Mouse (Mus musculus): ENCODE results near the gene Fitm1. TPM values are rescaled to one million over a fixed set of nuclear protein-coding genes. Genes with fewer than 3 reads are reported as not detected.

The Fitm1 gene
- polyA plus RNA-seq, 1 experiment from 2014 or later = 79.4 TPM

DNA sequence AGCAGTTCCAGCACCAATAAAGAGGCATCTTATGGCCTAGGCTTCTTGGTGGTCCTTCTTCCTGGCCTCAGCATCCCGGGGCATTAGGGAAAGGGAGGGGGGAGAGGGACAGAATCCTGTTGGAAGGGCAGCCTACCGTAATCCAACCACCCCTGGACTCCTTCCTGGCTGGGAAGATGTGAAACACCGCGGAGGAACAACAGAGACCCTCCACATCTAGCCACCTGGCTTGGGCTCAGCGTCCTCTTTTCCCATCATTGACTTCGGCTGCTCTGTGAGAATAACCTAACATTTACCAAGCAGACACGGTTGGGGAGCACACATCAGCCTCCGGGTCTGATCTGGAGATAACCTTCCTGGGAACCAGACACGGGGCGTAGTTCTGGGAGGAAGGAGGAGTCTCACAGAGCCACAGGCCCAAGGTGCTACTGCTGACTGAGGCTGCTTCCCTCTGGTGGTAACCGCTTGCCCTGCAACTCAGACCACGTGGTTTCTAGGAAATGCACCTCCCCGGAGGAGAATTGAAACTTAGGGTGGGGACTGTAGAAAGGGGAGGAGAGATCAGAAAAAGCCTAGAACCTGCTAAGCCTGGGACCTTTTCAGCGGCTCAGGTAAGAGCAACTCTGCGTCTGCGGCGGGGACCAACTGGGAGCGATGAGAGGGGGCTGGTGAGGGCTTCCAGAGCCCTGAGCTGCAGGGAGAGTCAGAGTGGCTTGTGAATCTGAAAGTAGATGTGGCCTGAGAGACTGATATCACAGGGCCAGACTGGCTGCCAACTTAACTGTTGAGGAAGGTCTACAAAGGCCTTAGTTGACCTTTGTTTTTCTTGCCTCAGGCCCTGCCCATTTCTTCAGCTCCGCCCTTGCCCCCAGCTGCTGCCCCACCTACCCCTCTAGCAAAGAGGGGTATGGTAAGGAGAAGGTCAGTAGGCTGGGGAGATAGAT lies 28.5 kb downstream of the Fitm1 start:
- peak overlapping the region; percentile 62 for H3K4me3 ChIP-seq (ENCODE audit: low read length)
- peak overlapping the region; percentile 80 for H3K4me2 ChIP-seq (ENCODE audit: low read depth, low read length)
- 15% methylated on average over 19 of the region's 19 CpGs for WGBS
- H3K9ac ChIP-seq (ENCODE audit: low read length) = peak overlapping the region; percentile 76
- H3K27ac ChIP-seq (ENCODE audit: low read length) = peak overlapping the region; percentile 88
- H3K27me3 ChIP-seq (ENCODE audit: control insufficient read depth, insufficient read depth, low read length) = no peaks in the 10 kb centered on the region
- peaks cover 53% of the 10 kb centered on the region for H3K36me3 ChIP-seq (ENCODE audit: control insufficient read depth, insufficient read depth)
- peaks cover 5% of the 10 kb centered on the region for H3K4me1 ChIP-seq (ENCODE audit: control insufficient read depth, insufficient read depth, low read length)
- ATAC-seq (replicated peaks; ENCODE audit: extremely low read depth, insufficient read depth, low FRiP score) = peak; percentile 90
- H3K9me3 ChIP-seq (replicated peaks; ENCODE audit: control insufficient read depth, low read length) = no peaks in the 10 kb centered on the region

GRCm38 (mm10) chr14:55604823-55605222 lies 29.4 kb downstream of the Fitm1 start:
- no peak for ATAC-seq (replicated peaks; ENCODE audit: extremely low read depth, insufficient read depth, low FRiP score)
- WGBS = 92% methylated on average over 11 of the region's 11 CpGs
- peak overlapping the region; percentile 80 for H3K4me2 ChIP-seq (ENCODE audit: low read depth, low read length)
- peaks cover 53% of the 10 kb centered on the region for H3K36me3 ChIP-seq (ENCODE audit: control insufficient read depth, insufficient read depth)
- H3K4me3 ChIP-seq (ENCODE audit: low read length) = peak overlapping the region; percentile 62
- peaks cover 5% of the 10 kb centered on the region for H3K4me1 ChIP-seq (ENCODE audit: control insufficient read depth, insufficient read depth, low read length)
- no peak overlapping the region; the same call in 1 of the 2 replicates for H3K27ac ChIP-seq (ENCODE audit: low read length)
- no peak overlapping the region for H3K9ac ChIP-seq (ENCODE audit: low read length)
- H3K9me3 ChIP-seq (replicated peaks; ENCODE audit: control insufficient read depth, low read length) = no peaks in the 10 kb centered on the region
- H3K27me3 ChIP-seq (ENCODE audit: control insufficient read depth, insufficient read depth, low read length) = no peaks in the 10 kb centered on the region

DNA sequence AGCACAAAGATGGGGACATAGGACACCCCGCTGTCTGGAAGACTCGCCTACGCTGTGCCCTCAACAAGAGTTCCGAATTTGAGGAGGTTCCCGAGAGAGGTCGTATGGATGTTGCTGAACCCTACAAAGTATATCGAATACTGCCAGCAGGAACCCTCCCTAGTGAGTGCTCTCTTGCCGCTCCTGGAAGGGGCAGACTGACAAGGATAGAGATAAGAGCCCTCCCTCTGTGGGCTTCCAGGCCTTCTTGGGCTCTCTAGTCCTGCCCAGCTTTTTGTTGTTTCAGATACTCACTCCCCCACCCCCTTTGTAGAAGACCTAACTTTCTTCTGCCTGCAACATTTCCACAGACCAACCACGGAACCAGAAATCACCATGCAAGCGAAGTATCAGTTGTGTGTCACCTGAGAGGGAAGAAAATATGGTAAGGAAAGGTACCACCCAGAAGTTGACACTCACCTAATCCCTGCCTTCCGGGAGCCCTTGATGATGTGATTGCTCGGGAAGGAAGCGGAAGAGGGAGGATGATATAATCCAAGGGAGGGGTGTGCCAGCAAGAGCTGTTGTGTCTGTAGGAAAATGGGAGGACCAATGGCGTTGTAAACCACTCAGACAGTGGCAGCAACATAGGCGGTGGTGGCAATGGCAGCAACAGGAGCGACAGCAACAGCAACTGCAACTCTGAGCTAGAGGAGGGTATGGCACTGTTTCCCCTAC lies 30.5 kb downstream of the Fitm1 start:
- H3K36me3 ChIP-seq (ENCODE audit: control insufficient read depth, insufficient read depth) = peaks cover 51% of the 10 kb centered on the region
- 82% methylated on average over 16 of the region's 16 CpGs for WGBS
- H3K4me1 ChIP-seq (ENCODE audit: control insufficient read depth, insufficient read depth, low read length) = peaks cover 5% of the 10 kb centered on the region
- no peak for ATAC-seq (replicated peaks; ENCODE audit: extremely low read depth, insufficient read depth, low FRiP score)
- H3K4me2 ChIP-seq (ENCODE audit: low read depth, low read length) = no peak overlapping the region
- H3K27ac ChIP-seq (ENCODE audit: low read length) = no peak overlapping the region
- H3K27me3 ChIP-seq (ENCODE audit: control insufficient read depth, insufficient read depth, low read length) = no peaks in the 10 kb centered on the region
- no peak overlapping the region for H3K4me3 ChIP-seq (ENCODE audit: low read length)
- H3K9ac ChIP-seq (ENCODE audit: low read length) = no peak overlapping the region
- H3K9me3 ChIP-seq (replicated peaks; ENCODE audit: control insufficient read depth, low read length) = no peaks in the 10 kb centered on the region

DNA sequence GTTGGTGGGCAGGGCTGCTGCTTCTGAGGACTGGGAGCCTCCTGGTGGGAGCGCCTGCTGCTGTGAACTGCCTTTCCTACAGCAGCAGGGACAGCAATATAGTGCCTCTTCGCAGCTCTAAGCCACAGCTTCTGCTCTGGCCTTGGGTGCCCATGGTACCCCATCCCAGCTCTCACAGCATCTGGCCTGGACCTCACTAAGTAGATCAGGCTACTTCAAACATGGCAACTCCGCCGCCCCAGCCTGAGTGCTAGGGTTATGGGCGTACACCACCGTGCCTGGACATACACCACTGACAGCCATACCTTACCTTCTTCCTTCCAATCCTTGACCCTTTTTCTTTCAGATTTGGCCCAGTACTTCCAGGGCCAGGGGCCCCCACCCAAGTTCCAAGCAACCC lies 32.9 kb downstream of the Fitm1 start:
- no peaks in the 10 kb centered on the region for H3K9me3 ChIP-seq (replicated peaks; ENCODE audit: control insufficient read depth, low read length)
- H3K27me3 ChIP-seq (ENCODE audit: control insufficient read depth, insufficient read depth, low read length) = no peaks in the 10 kb centered on the region
- H3K4me3 ChIP-seq (ENCODE audit: low read length) = no peak overlapping the region
- no peak for ATAC-seq (replicated peaks; ENCODE audit: extremely low read depth, insufficient read depth, low FRiP score)
- no peak overlapping the region for H3K9ac ChIP-seq (ENCODE audit: low read length)
- no peak overlapping the region for H3K4me2 ChIP-seq (ENCODE audit: low read depth, low read length)
- peaks cover 5% of the 10 kb centered on the region for H3K4me1 ChIP-seq (ENCODE audit: control insufficient read depth, insufficient read depth, low read length)
- 93% methylated on average over 6 of the region's 6 CpGs for WGBS
- no peak overlapping the region for H3K27ac ChIP-seq (ENCODE audit: low read length)
- peaks cover 34% of the 10 kb centered on the region for H3K36me3 ChIP-seq (ENCODE audit: control insufficient read depth, insufficient read depth)

- H3K36me3 ChIP-seq (ENCODE audit: control insufficient read depth, insufficient read depth) = peaks cover 14% of the 10 kb centered on the region; the same call in 1 of the 2 replicates
- no peak overlapping the region for H3K4me2 ChIP-seq (ENCODE audit: low read depth, low read length)
- WGBS = 38% methylated on average over 6 of the region's 6 CpGs
- H3K4me3 ChIP-seq (ENCODE audit: low read length) = no peak overlapping the region
- H3K9me3 ChIP-seq (replicated peaks; ENCODE audit: control insufficient read depth, low read length) = no peaks in the 10 kb centered on the region
- no peak overlapping the region for H3K9ac ChIP-seq (ENCODE audit: low read length)
- H3K4me1 ChIP-seq (ENCODE audit: control insufficient read depth, insufficient read depth, low read length) = peaks cover 7% of the 10 kb centered on the region
- H3K27ac ChIP-seq (ENCODE audit: low read length) = no peak overlapping the region
- no peaks in the 10 kb centered on the region for H3K27me3 ChIP-seq (ENCODE audit: control insufficient read depth, insufficient read depth, low read length)
- ATAC-seq (replicated peaks; ENCODE audit: extremely low read depth, insufficient read depth, low FRiP score) = no peak
Measured at GRCm38 (mm10) chr14:55613346-55613745, 37.9 kb downstream of the Fitm1 start.

DNA sequence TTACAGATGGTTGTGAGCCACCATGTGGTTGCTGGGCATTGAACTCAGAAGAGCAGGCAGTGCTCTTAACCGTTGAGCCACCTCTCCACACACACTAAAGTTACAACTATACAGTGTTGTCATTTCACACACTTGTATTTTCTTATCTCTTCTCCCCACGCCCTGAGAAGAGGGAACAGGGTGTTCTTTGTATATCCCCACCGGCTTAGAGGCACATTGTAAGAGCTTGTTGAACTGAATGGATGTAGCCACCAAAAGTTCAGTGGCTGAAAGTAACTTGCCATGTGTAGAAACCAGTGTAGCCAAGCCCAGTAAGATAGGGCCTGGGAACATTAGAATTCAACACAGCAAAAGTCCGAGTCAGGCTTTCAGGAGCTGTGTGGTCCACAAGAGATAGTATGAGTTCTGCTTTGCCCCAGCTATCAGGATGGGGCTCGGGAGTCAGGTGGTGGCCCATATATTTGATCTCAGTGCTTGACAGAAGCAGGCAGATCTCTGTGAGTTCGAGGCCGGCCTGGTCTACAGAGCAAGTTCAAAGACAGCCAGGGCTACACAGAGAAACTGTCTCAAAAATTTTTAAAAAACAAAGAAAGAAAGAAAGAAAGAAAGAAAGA lies 39.3 kb downstream of the Fitm1 start:
- Histone ChIP-seq H3K4me1 (ENCODE audit: control insufficient read depth, insufficient read depth, low read length) (peaks cover 10% of the 10 kb centered on the region), H3K4me2 (ENCODE audit: low read depth, low read length) (no peak overlapping the region), H3K27me3 (ENCODE audit: control insufficient read depth, insufficient read depth, low read length) (no peaks in the 10 kb centered on the region), H3K36me3 (ENCODE audit: control insufficient read depth, insufficient read depth) (0 out of 2 replicates have a peak, but pooled peaks cover 2% of the 10 kb centered on the region), H3K4me3 (ENCODE audit: low read length) (no peak overlapping the region), H3K9me3 (replicated peaks; ENCODE audit: control insufficient read depth, low read length) (no peaks in the 10 kb centered on the region), H3K9ac (ENCODE audit: low read length) (no peak overlapping the region), H3K27ac (ENCODE audit: low read length) (no peak overlapping the region)
- WGBS = 64% methylated on average over 7 of the region's 7 CpGs
- ATAC-seq (replicated peaks; ENCODE audit: extremely low read depth, insufficient read depth, low FRiP score) = no peak

DNA sequence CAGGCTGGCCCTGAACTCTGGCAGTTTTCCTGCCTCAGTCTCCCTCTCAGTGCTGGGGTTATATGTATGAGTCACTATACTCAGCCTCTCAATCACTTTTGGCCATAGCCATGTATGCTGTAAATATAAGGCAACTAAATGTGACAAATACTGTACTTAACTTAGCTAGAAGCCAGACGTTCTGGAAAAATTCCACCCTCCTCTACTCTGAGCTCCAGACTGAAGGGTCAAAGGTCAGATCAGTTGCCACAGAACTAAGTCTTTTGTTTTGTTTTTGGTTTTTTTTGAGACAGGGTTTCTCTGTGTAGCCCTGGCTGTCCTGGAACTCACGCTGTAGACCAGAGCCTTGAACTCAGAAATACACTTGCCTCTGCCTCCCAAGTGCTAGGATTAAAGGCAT lies 40.5 kb downstream of the Fitm1 start:
- no peak overlapping the region for H3K27ac ChIP-seq (ENCODE audit: low read length)
- H3K36me3 ChIP-seq (ENCODE audit: control insufficient read depth, insufficient read depth) = no peaks in the 10 kb centered on the region
- ATAC-seq (replicated peaks; ENCODE audit: extremely low read depth, insufficient read depth, low FRiP score) = no peak
- no peak overlapping the region for H3K4me2 ChIP-seq (ENCODE audit: low read depth, low read length)
- H3K9ac ChIP-seq (ENCODE audit: low read length) = no peak overlapping the region
- H3K4me1 ChIP-seq (ENCODE audit: control insufficient read depth, insufficient read depth, low read length) = peaks cover 10% of the 10 kb centered on the region
- 53% methylated on average over 2 of the region's 2 CpGs for WGBS
- no peaks in the 10 kb centered on the region for H3K9me3 ChIP-seq (replicated peaks; ENCODE audit: control insufficient read depth, low read length)
- H3K27me3 ChIP-seq (ENCODE audit: control insufficient read depth, insufficient read depth, low read length) = no peaks in the 10 kb centered on the region
- H3K4me3 ChIP-seq (ENCODE audit: low read length) = no peak overlapping the region

DNA sequence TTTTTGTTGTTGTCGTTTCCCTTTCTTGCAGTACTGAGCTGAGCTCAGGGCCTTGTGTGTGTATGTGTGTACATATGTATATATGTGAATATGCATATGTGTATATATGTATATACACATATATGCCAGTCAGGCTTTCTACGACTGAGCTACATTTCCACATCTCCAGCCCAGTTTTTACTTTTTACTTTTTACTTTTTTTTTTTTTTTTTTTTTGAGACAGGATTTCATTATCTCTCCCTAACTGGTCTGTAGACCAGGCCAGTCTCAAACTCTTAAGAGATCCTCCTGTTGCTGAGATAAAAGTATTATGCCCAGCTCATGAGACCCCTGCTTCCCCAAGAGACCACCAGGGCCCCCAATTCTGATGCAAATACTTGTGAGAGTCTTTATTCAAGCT lies 41.4 kb downstream of the Fitm1 start:
- H3K36me3 ChIP-seq (ENCODE audit: control insufficient read depth, insufficient read depth) = no peaks in the 10 kb centered on the region
- H3K27me3 ChIP-seq (ENCODE audit: control insufficient read depth, insufficient read depth, low read length) = no peaks in the 10 kb centered on the region
- H3K9ac ChIP-seq (ENCODE audit: low read length) = no peak overlapping the region
- no peak overlapping the region for H3K4me3 ChIP-seq (ENCODE audit: low read length)
- H3K4me1 ChIP-seq (ENCODE audit: control insufficient read depth, insufficient read depth, low read length) = peaks cover 10% of the 10 kb centered on the region
- WGBS = 84% methylated on average over 2 of the region's 2 CpGs
- H3K27ac ChIP-seq (ENCODE audit: low read length) = no peak overlapping the region
- no peak for ATAC-seq (replicated peaks; ENCODE audit: extremely low read depth, insufficient read depth, low FRiP score)
- no peaks in the 10 kb centered on the region for H3K9me3 ChIP-seq (replicated peaks; ENCODE audit: control insufficient read depth, low read length)
- no peak overlapping the region for H3K4me2 ChIP-seq (ENCODE audit: low read depth, low read length)
